Mouse (Mus musculus) monocyte, adult 2 months (primary cell): ENCODE measurements around the gene Bola1.
A peak's percentile ranks its signal among the peaks of the same experiment; 100 is the strongest.
"Not testable (repeated sequence)": the region's sequence is repeated elsewhere in the genome, so short reads cannot be mapped to it uniquely, and the experiment has no call there.

Experiments
- DNase-seq, 2 experiments: peaks; one replicate each; pipeline ENCODE4 v3.0.0; 2022; ENCODE audit warnings: low spot score in 2 of 2, low read depth in 1 of 2

Bola1 gene

GRCm38 (mm10) chr3:96247356-96248140, 28.0 kb upstream of the Bola1 start:
- DNase-seq: no peak

GRCm38 (mm10) chr3:96246427-96246856, 26.9 kb upstream of the Bola1 start, which contains the start of gene Hist2h3c1:
Gene Hist2h3c1, plus strand, starts transcription at chr3:96246685.
- not testable (repeated sequence) for DNase-seq

- not testable (repeated sequence) for DNase-seq
These were observed 26.5 kb upstream of the Bola1 start for GRCm38 (mm10) chr3:96246018-96246417.

GRCm38 (mm10) chr3:96245003-96245886, 25.7 kb upstream of the Bola1 start, which contains the start of gene Hist2h2aa1:
Gene Hist2h2aa1, plus strand, starts transcription at chr3:96245497.
- peak; percentile 75 to 87 for DNase-seq

- DNase-seq: no peak
These were observed 24.5 kb upstream of the Bola1 start for GRCm38 (mm10) chr3:96243921-96244572.

GRCm38 (mm10) chr3:96240799-96241197, 21.3 kb upstream of the Bola1 start:
- DNase-seq: no peak

GRCm38 (mm10) chr3:96239949-96240798, 20.7 kb upstream of the Bola1 start, which contains the start of gene Hist2h2aa2:
Gene Hist2h2aa2, minus strand, starts transcription at chr3:96240276.
- peak; percentile 94 to 96 for DNase-seq

GRCm38 (mm10) chr3:96238954-96239793, 19.7 kb upstream of the Bola1 start, which contains the start of gene Hist2h3c2:
Gene Hist2h3c2, minus strand, starts transcription at chr3:96239127.
- not testable (repeated sequence) for DNase-seq

- no peak for DNase-seq
These were observed 18.5 kb upstream of the Bola1 start for GRCm38 (mm10) chr3:96237904-96238511.

GRCm38 (mm10) chr3:96237335-96237903, 17.9 kb upstream of the Bola1 start:
- no peak for DNase-seq

- DNase-seq: no peak
These were observed 17.4 kb upstream of the Bola1 start for GRCm38 (mm10) chr3:96236834-96237334.

GRCm38 (mm10) chr3:96235836-96236235, 16.3 kb upstream of the Bola1 start:
- DNase-seq: no peak

- DNase-seq: no peak
These were observed 15.4 kb upstream of the Bola1 start for GRCm38 (mm10) chr3:96234914-96235313.

GRCm38 (mm10) chr3:96231758-96232120, 12.2 kb upstream of the Bola1 start:
- DNase-seq: no peak

GRCm38 (mm10) chr3:96230910-96231757, 11.6 kb upstream of the Bola1 start:
- no peak for DNase-seq

GRCm38 (mm10) chr3:96230404-96230803, 10.9 kb upstream of the Bola1 start:
- DNase-seq: no peak

GRCm38 (mm10) chr3:96228828-96229227, 9.3 kb upstream of the Bola1 start:
- DNase-seq: no peak
